Mouse (Mus musculus): ENCODE results near the gene Slc16a1.

Gene Slc16a1

DNA sequence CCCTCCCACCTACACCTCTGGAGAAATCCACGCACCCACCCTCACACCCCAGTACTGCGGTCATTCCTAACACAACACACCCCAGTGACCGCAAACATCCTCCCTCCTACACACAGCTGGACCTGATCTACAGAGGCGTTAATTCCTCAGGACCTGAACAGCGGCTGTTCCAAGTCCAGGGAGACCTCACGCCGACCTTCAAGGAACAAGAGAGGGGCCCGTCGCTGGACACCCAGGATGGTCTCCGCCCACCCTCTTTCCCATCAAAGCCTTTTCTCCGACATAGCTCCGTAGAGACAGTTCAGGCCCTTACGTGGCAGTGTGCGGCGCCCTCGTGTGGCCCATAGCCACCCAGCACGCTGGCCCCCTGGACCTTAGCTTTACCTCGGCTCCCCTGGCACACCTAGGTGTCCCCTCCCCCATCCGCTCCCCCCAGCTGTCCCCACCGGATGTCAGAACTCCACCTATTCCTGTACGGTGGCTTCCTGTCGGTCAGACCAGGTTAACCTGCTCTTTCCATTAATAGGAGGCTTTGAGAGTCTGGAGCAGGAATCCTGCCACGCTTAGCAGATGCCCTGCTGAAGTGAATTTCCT lies 36.9 kb downstream of the Slc16a1 start:
- DNase-seq, result peak; percentile 83

DNA sequence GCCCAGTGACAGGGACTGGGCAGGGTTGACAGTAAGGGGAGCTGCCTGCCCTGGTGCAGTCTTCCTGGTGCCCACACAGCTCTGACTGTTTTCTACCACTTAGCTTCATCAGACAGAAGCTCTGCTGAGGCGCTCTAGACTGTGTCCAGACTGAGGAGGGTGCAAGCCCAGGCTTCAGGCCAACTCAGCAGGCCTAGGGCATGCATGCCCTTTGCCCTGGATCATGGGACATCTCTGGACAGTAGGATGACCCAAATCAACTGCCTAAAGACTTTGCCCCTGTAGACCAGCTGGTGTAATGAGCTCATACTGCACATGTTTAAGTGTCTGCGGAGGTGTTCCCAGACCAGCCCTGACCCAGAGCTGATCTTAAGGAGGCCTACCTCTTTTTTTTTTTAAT lies 39.3 kb downstream of the Slc16a1 start:
- DNase-seq, result no peak

DNA sequence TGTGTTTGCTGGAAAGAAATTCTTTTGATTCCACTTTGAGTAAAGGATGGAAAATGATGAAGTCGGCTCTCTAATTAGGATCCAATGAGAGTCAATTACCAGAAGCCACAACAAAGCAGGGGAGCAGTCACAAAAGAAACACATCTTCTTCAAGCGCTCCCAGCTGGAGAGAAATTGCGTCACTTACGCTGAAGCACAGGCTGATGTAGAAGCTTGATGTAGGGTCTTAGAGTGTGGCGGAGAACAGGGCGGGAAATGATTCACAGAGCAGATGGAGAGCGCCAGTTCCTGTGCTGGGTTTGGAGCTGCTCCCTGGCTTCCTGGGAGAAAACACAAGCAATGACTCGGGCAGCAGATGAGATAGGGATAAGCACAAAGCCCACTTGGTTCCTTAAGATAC lies 40.4 kb downstream of the Slc16a1 start:
- DNase-seq, result no peak

DNA sequence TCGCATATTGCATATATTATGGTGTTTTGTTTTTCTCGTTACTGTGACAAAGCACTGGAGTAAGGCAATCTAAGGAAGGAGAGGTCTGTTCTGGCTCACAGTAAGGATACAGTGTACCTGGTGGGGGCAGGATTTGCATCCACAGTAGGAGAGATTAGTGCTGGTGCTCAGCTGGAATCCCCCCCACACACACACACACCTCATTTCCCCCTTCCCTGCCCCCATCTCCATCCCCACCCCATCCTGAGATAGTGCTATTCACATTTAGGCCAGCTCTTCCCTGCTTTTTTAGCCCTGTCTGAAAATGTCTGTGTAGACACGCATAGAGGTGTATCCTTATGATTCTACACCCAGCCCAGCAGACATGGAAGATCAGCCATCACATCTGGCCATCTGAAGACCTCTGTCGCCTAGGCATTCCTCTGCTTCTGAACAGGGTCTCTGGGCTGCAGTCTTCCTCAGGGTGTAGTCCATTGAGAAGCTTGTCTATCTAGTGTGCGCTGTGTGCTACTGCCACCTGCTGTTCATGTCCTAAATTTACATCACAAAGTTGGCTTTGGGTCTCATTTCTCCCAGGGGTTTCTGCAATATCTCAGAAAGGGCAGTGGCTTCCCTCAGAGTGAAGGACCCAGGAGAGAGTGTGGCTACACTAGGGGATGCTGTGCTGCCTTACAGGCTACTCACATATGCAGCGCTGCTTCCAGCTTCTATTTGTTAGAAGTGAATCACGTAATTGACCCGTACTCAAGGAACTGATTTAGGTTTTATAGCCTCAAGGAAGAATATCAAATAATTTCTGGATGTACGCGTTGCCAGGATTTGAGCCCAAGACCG lies 44.4 kb downstream of the Slc16a1 start:
- peak; percentile 86 for DNase-seq

DNA sequence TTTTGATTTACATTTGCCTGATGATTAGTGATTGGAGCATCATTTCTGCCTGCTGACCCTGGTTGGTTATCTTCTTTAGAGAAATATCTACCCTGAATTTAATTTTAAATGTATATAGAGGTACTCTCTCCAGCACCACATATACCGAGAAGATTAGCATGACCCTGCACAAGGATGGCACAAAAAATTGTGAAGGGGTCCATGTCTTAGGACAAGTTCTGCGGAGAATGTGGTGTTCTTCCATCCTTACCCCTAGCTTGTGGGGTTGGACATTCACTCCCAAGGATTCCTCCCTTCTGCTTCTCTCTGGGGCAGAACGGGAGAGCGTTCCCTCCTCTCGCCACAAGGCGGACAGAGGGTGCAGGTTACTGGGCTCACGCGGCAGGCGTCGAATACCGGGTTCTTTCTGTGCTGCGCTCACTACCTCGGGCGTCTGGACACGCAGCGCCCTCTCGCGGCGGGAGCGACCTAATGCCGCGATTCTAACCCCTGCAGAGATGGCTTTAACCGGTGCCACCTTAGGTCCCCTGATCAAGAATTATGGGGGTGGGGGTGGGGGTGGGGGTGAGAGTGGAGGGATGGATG lies 62.4 kb downstream of the Slc16a1 start:
- peak; percentile 91 for DNase-seq

DNA sequence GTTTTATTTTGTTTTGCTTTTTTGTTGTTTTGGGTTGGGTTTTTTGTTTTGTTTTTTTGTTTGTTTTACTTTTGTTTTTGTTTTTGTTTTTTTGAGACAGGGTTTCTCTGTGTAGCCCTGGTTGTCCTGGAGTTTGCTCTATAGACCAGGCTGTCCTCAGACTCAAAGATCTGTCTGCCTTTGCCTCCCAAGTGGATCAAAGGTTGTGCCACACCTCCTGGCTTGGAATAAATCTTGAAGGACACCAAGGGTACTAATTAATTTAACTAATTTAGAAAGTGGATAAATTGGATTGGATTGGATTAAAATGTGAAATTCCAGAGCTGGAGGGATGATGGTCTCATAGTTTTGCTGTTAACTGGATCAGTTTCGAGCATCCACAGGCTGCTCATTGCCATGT lies 63.3 kb downstream of the Slc16a1 start:
- DNase-seq, result no peak

DNA sequence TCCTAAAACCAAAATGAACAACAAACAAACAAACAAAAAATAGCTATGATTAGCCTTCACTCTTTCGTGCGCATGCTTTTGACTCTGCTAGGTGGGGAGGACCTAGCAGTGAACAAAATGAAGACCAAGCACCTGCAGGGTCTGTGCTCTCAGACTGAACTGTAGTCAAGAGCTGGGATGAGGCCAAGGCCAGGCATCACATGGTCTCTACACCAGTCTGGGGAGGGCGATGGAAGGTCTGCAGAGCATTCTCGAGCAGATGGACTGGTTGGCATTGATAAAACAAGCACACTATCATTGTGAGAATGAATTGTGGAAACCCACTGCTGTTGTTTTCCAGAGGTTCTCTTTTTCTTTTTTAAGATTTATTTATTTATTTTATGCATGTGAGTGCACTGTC lies 65.5 kb downstream of the Slc16a1 start:
- no peak for DNase-seq

DNA sequence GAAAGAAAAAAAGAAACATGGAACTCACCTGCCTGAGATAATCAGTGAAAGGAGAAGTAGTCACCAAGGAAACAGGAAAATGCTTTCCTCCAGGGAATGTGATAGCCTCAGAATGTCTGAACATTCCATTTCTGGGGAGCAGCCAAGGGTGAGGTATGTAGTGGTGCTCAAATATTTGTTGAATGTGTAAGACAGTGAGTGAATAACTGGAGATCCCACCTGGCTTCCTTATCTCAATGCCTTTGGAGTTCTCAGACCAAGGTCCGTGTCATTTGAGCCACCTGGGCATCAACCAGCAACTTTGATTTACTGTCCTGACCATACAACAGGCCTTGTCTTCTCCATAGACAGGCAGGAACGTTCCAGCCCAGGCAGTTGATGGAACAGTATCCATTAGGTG lies 68.0 kb downstream of the Slc16a1 start:
- DNase-seq, result no peak

DNA sequence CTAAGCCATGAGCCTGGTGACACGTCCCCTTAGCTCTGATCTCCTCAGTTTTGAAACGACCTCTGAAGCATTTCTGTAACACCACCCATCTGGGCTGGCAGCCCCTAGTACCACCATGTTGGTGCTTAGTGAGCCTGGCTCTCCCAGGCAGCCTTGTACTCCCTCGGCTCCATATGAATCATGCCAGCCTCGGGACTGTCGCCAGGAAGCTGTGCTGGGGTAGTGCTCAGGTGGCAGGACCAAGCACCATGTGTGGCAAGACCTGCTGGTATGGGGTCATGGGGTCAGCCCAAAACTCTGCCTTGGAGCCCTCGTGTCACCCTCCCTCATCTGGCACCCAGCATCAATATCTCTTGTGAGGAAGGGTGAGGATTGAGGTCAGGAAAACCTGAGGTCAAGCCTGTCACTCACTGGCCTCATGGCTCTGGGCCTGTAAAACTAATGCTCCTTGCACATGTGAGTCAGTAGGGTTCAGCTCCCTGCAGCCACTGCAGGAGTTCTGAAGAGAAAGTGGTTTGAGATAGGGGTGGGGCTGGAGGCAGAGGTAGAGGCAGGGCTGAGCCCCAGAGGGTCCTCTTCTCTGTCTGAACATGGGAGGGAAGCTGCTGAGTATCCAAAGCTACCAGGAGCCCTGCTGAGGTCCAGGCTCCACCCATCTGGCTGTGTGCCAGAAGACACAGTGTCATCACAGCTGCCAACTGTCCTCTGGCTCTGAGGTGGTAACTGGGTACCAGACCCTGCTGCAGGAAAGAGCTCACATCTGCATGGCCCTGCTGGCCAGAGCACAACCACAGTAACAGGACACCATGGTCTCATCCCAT lies 68.7 kb downstream of the Slc16a1 start:
- DNase-seq, result peak; percentile 38

DNA sequence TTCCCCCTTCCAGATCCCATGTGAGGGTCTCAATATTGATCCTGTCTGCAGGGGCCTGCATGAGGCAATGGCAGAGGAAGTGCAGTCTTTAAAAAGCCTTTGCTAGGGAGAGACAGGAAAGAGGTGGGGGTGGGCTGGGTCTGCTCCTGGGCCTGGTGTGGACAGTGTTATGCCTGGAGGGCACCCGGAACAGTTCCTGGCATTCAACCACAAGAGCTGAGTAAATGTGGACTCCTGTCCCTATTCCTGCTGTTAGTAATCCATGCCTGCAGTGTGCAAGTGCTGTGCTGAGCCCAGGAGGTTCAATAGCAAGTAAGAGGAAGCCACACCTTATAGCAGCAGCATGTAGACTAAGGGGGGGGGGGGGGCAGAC lies 69.3 kb downstream of the Slc16a1 start:
- DNase-seq, result peak; percentile 31

Data from retina, postnatal 1 day (tissue).